Mouse (Mus musculus) heart, postnatal 0 days (tissue): ENCODE measurements around the gene Ankrd22. TPM values are rescaled to one million over a fixed set of nuclear protein-coding genes. Genes with fewer than 3 reads are reported as not detected.
A peak's percentile ranks its signal among the peaks of the same experiment; 100 is the strongest.

Experiments used
- ATAC-seq: fragments of 200-750 bp; cut with Nextera tagmentation; 2 replicates; pipeline ENCODE4 v1.8.0; 2017; ENCODE audit warnings: low read depth, moderate number of reproducible peaks, moderate library complexity; ENCODE audit not compliant: insufficient read depth
- DNase-seq: peaks from one replicate; pipeline ENCODE4 v3.0.0-alpha.2; 2016; ENCODE audit warnings: low spot score
- H3K27ac ChIP-seq: fragments of 300-500 bp; sonication (generic); 2 replicates; pipeline ENCODE4 v1.5.1; 2014; ENCODE audit warnings: low read depth, mild to moderate bottlenecking
- H3K27me3 ChIP-seq: fragments of 300-500 bp; sonication (generic); 2 replicates; pipeline ENCODE4 v1.6.1; 2014; ENCODE audit warnings: low read length, mixed read lengths; ENCODE audit not compliant: control insufficient read depth, insufficient read depth
- H3K36me3 ChIP-seq: fragments of 300-500 bp; sonication (generic); replicated peaks from 2 replicates; pipeline ENCODE4 v1.6.1; 2014; ENCODE audit warnings: low read length, mixed read lengths; ENCODE audit not compliant: control insufficient read depth, insufficient read depth
- H3K4me1 ChIP-seq: fragments of 300-500 bp; sonication (generic); 2 replicates; pipeline ENCODE4 v1.6.1; 2014; ENCODE audit warnings: antibody characterized with exemption; ENCODE audit not compliant: control insufficient read depth, insufficient read depth
- H3K4me2 ChIP-seq: fragments of 300-500 bp; sonication (generic); 2 replicates; pipeline ENCODE4 v1.6.1; 2014; ENCODE audit warnings: low read depth, mild to moderate bottlenecking, low read length, moderate library complexity
- H3K4me3 ChIP-seq: fragments of 300-500 bp; sonication (generic); 2 replicates; pipeline ENCODE4 v1.5.1; 2014; ENCODE audit warnings: low read depth, low read length
- H3K9ac ChIP-seq: fragments of 300-500 bp; sonication (generic); replicated peaks from 2 replicates; pipeline ENCODE4 v1.6.1; 2014; ENCODE audit warnings: low read depth, low read length, mixed read lengths
- H3K9me3 ChIP-seq: fragments of 300-500 bp; sonication (generic); replicated peaks from 2 replicates; pipeline ENCODE4 v1.6.1; 2016; ENCODE audit warnings: low read length; ENCODE audit not compliant: control insufficient read depth
- CTCF ChIP-seq: IDR thresholded peaks from 2 replicates; pipeline ENCODE4 v1.5.1; 2016; ENCODE audit warnings: antibody characterized with exemption, control low read depth, low read depth
- EP300 ChIP-seq: IDR thresholded peaks from 2 replicates; pipeline ENCODE4 v1.6.1; 2016; ENCODE audit warnings: antibody characterized with exemption, low read depth
- WGBS: fragments of 180-500 bp; shearing (Covaris S2); extraction: QIAGEN DNeasy Blood & Tissue Kit; methylation state at CpG from one replicate; pipeline ENCODE4 v1.1.7; 2014; 5-methylcytosine and 5-hydroxymethylcytosine counted together
- polyA plus RNA-seq: library from polyadenylated mRNA; unstranded; fragments of >200 nt; fragmentation: Nextera tagmentation; extraction: Ambion mirVana; gene quantifications from 2 replicates; pipeline ENCODE4 v1.2.1, GENCODE M21; 2015
- total RNA-seq: library from RNA; depleted of rRNA; stranded (reverse); fragments of >200 nt; gene quantifications from 2 replicates; pipeline ENCODE4 v1.2.3, GENCODE M21; 2014; ENCODE audit warnings: low replicate concordance

Ankrd22 gene
- total and polyA plus RNA-seq, 2 experiments from 2014 or later = 0.34 TPM; not detected in 1

- TF ChIP-seq EP300 (no peak), CTCF (no peak)
- H3K36me3 ChIP-seq = no peaks in the 10 kb centered on the region
- no peaks in the 10 kb centered on the region for H3K27me3 ChIP-seq
- no peak overlapping the region for H3K4me2 ChIP-seq
- H3K4me3 ChIP-seq = no peak overlapping the region
- no peaks in the 10 kb centered on the region for H3K4me1 ChIP-seq
- no peak overlapping the region for H3K27ac ChIP-seq
- WGBS = 73% methylated on average over 4 of the region's 4 CpGs
- no peak overlapping the region for H3K9ac ChIP-seq
- DNase-seq (no peak), ATAC-seq (no peak)
- no peaks in the 10 kb centered on the region for H3K9me3 ChIP-seq
Measured at GRCm38 (mm10) chr19:34166386-34166785, 533 bp upstream of the Ankrd22 start.

DNA sequence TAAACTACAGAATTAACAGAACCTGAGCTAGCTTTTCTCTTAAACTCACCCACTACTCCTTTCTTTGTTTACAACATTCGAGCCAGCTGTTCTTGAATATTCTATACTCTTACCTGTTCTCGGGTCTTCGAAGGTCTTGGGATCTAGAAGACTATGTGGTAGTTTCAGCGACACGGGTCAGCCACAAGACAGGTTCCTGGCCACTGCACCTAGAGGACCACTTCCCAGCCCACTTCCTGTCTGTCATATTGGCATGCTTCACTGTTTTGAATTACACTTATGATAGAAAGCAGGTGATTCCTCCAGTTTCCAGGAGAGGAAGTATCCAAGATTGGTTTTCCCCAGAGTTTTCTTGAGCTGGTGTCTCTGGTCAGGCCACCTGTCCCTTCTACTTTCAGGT, 3.2 kb downstream of the Ankrd22 start:
- no peaks in the 10 kb centered on the region for H3K4me1 ChIP-seq
- ATAC-seq (no peak), DNase-seq (no peak)
- H3K9ac ChIP-seq = no peak overlapping the region
- no peak overlapping the region for H3K4me2 ChIP-seq
- H3K4me3 ChIP-seq = no peak overlapping the region
- WGBS = 81% methylated on average over 5 of the region's 5 CpGs
- no peaks in the 10 kb centered on the region for H3K36me3 ChIP-seq
- no peaks in the 10 kb centered on the region for H3K27me3 ChIP-seq
- TF ChIP-seq CTCF = no peak
- TF ChIP-seq EP300 = no peak
- H3K9me3 ChIP-seq = no peaks in the 10 kb centered on the region
- no peak overlapping the region for H3K27ac ChIP-seq

- no peaks in the 10 kb centered on the region for H3K36me3 ChIP-seq
- 64% methylated on average over 6 of the region's 6 CpGs for WGBS
- no peak for TF ChIP-seq CTCF
- no peak for TF ChIP-seq EP300
- no peaks in the 10 kb centered on the region for H3K9me3 ChIP-seq
- ATAC-seq (no peak), DNase-seq (no peak)
- no peak overlapping the region for H3K4me2 ChIP-seq
- H3K27ac ChIP-seq = no peak overlapping the region
- no peaks in the 10 kb centered on the region for H3K27me3 ChIP-seq
- H3K4me3 ChIP-seq = no peak overlapping the region
- no peak overlapping the region for H3K9ac ChIP-seq
- no peaks in the 10 kb centered on the region for H3K4me1 ChIP-seq
Measured at GRCm38 (mm10) chr19:34153263-34154144, 12.3 kb downstream of the Ankrd22 start.

- no peaks in the 10 kb centered on the region for H3K36me3 ChIP-seq
- ATAC-seq (no peak), DNase-seq (peak; percentile 30)
- no peaks in the 10 kb centered on the region for H3K9me3 ChIP-seq
- H3K27me3 ChIP-seq = no peaks in the 10 kb centered on the region
- H3K27ac ChIP-seq = no peak overlapping the region
- no peak for TF ChIP-seq EP300
- peak; percentile 65 for TF ChIP-seq CTCF
- 81% methylated on average over 1 of the region's 1 CpGs for WGBS
- H3K4me2 ChIP-seq = no peak overlapping the region
- H3K4me1 ChIP-seq = no peaks in the 10 kb centered on the region
- no peak overlapping the region for H3K9ac ChIP-seq
- H3K4me3 ChIP-seq = no peak overlapping the region
Measured at GRCm38 (mm10) chr19:34151909-34152308, 13.9 kb downstream of the Ankrd22 start.

GRCm38 (mm10) chr19:34148421-34148820, 17.4 kb downstream of the Ankrd22 start:
- Histone ChIP-seq H3K9me3 (no peaks in the 10 kb centered on the region), H3K27ac (no peak overlapping the region), H3K27me3 (no peaks in the 10 kb centered on the region), H3K4me3 (no peak overlapping the region), H3K4me1 (no peaks in the 10 kb centered on the region), H3K36me3 (no peaks in the 10 kb centered on the region), H3K9ac (no peak overlapping the region), H3K4me2 (no peak overlapping the region)
- no peak for TF ChIP-seq EP300
- TF ChIP-seq CTCF = no peak
- no peak for DNase-seq
- 55% methylated on average over 4 of the region's 4 CpGs for WGBS
- ATAC-seq = no peak

- Histone ChIP-seq H3K27me3 (no peaks in the 10 kb centered on the region), H3K4me2 (no peak overlapping the region), H3K36me3 (no peaks in the 10 kb centered on the region), H3K4me3 (no peak overlapping the region), H3K27ac (no peak overlapping the region), H3K9ac (no peak overlapping the region), H3K4me1 (no peaks in the 10 kb centered on the region), H3K9me3 (no peaks in the 10 kb centered on the region)
- DNase-seq = no peak
- no peak for TF ChIP-seq CTCF
- no peak for ATAC-seq
- 61% methylated on average over 3 of the region's 3 CpGs for WGBS
Measured at GRCm38 (mm10) chr19:34139431-34140046, 26.3 kb downstream of the Ankrd22 start.
